Mouse (Mus musculus): Measurements from ENCODE around the gene Rgs3. TPM values are rescaled to one million over a fixed set of nuclear protein-coding genes. Genes with fewer than 3 reads are reported as not detected.

The Rgs3 gene
- polyA plus RNA-seq, 1 experiment from 2014 or later = 38.8 TPM

GRCm38 (mm10) chr4:62633243-62633642 is 73.6 kb downstream of the Rgs3 start:
- Histone ChIP-seq H3K36me3 (ENCODE audit: control insufficient read depth, insufficient read depth, low read length) (no peaks in the 10 kb centered on the region), H3K4me1 (ENCODE audit: control insufficient read depth, insufficient read depth, low read length) (peaks cover 23% of the 10 kb centered on the region), H3K9ac (ENCODE audit: low read depth, low read length) (no peak overlapping the region), H3K4me2 (ENCODE audit: low read depth, low read length) (no peak overlapping the region), H3K27me3 (replicated peaks; ENCODE audit: control insufficient read depth, insufficient read depth, low read length) (no peaks in the 10 kb centered on the region), H3K4me3 (ENCODE audit: low read depth, low read length) (no peak overlapping the region), H3K27ac (replicated peaks; ENCODE audit: low read depth, low read length) (no peak overlapping the region), H3K9me3 (ENCODE audit: control insufficient read depth, low read length) (no peaks in the 10 kb centered on the region)
- ATAC-seq (ENCODE audit: low read depth) = no peak
- no peak for DNase-seq (ENCODE audit: low spot score)
- 93% methylated on average over 4 of the region's 4 CpGs for WGBS

- ATAC-seq (ENCODE audit: low read depth) (peak; percentile 32), DNase-seq (ENCODE audit: low spot score) (no peak)
- Histone ChIP-seq H3K9me3 (ENCODE audit: control insufficient read depth, low read length) (no peaks in the 10 kb centered on the region), H3K27ac (replicated peaks; ENCODE audit: low read depth, low read length) (peak overlapping the region; percentile 36; the same call in 1 of the 2 replicates), H3K27me3 (replicated peaks; ENCODE audit: control insufficient read depth, insufficient read depth, low read length) (no peaks in the 10 kb centered on the region), H3K9ac (ENCODE audit: low read depth, low read length) (peak overlapping the region; percentile 38; the same call in 1 of the 2 replicates), H3K36me3 (ENCODE audit: control insufficient read depth, insufficient read depth, low read length) (no peaks in the 10 kb centered on the region), H3K4me3 (ENCODE audit: low read depth, low read length) (no peak overlapping the region), H3K4me1 (ENCODE audit: control insufficient read depth, insufficient read depth, low read length) (peaks cover 23% of the 10 kb centered on the region), H3K4me2 (ENCODE audit: low read depth, low read length) (no peak overlapping the region)
- WGBS = 34% methylated on average over 8 of the region's 13 CpGs
Observed at GRCm38 (mm10) chr4:62634054-62634591, 74.5 kb downstream of the Rgs3 start.

- Histone ChIP-seq H3K4me1 (ENCODE audit: control insufficient read depth, insufficient read depth, low read length) (peaks cover 23% of the 10 kb centered on the region), H3K4me2 (ENCODE audit: low read depth, low read length) (no peak overlapping the region)
- 82% methylated on average over 2 of the region's 2 CpGs for WGBS
Observed at GRCm38 (mm10) chr4:62634840-62635239, 75.2 kb downstream of the Rgs3 start.

GRCm38 (mm10) chr4:62636047-62636446 is 76.4 kb downstream of the Rgs3 start:
- Histone ChIP-seq H3K9me3 (ENCODE audit: control insufficient read depth, low read length) (no peaks in the 10 kb centered on the region), H3K4me3 (ENCODE audit: low read depth, low read length) (no peak overlapping the region), H3K36me3 (ENCODE audit: control insufficient read depth, insufficient read depth, low read length) (no peaks in the 10 kb centered on the region), H3K9ac (ENCODE audit: low read depth, low read length) (no peak overlapping the region), H3K4me1 (ENCODE audit: control insufficient read depth, insufficient read depth, low read length) (peaks cover 20% of the 10 kb centered on the region), H3K27me3 (replicated peaks; ENCODE audit: control insufficient read depth, insufficient read depth, low read length) (no peaks in the 10 kb centered on the region), H3K27ac (replicated peaks; ENCODE audit: low read depth, low read length) (no peak overlapping the region), H3K4me2 (ENCODE audit: low read depth, low read length) (no peak overlapping the region)
- 91% methylated on average over 6 of the region's 6 CpGs for WGBS
- ATAC-seq (ENCODE audit: low read depth) (no peak; the same call in 1 of the 2 replicates), DNase-seq (ENCODE audit: low spot score) (no peak)

More at GRCm38 (mm10) chr4:62634840-62635239, 75.2 kb downstream of the Rgs3 start:
- Histone ChIP-seq H3K27ac (replicated peaks; ENCODE audit: low read depth, low read length) (no peak overlapping the region), H3K9ac (ENCODE audit: low read depth, low read length) (no peak overlapping the region), H3K27me3 (replicated peaks; ENCODE audit: control insufficient read depth, insufficient read depth, low read length) (no peaks in the 10 kb centered on the region), H3K4me3 (ENCODE audit: low read depth, low read length) (no peak overlapping the region), H3K36me3 (ENCODE audit: control insufficient read depth, insufficient read depth, low read length) (no peaks in the 10 kb centered on the region), H3K9me3 (ENCODE audit: control insufficient read depth, low read length) (no peaks in the 10 kb centered on the region)
- no peak for ATAC-seq (ENCODE audit: low read depth)
- DNase-seq (ENCODE audit: low spot score) = no peak

- Histone ChIP-seq H3K9ac (ENCODE audit: low read depth, low read length) (no peak overlapping the region), H3K36me3 (ENCODE audit: control insufficient read depth, insufficient read depth, low read length) (no peaks in the 10 kb centered on the region), H3K9me3 (ENCODE audit: control insufficient read depth, low read length) (no peaks in the 10 kb centered on the region), H3K4me3 (ENCODE audit: low read depth, low read length) (no peak overlapping the region), H3K4me1 (ENCODE audit: control insufficient read depth, insufficient read depth, low read length) (peaks cover 23% of the 10 kb centered on the region), H3K27me3 (replicated peaks; ENCODE audit: control insufficient read depth, insufficient read depth, low read length) (no peaks in the 10 kb centered on the region), H3K4me2 (ENCODE audit: low read depth, low read length) (no peak overlapping the region), H3K27ac (replicated peaks; ENCODE audit: low read depth, low read length) (no peak overlapping the region)
- DNase-seq (ENCODE audit: low spot score) (no peak), ATAC-seq (ENCODE audit: low read depth) (no peak)
- WGBS = 58% methylated on average over 4 of the region's 4 CpGs
Observed at GRCm38 (mm10) chr4:62637856-62638604, 78.4 kb downstream of the Rgs3 start.

- Histone ChIP-seq H3K27me3 (replicated peaks; ENCODE audit: control insufficient read depth, insufficient read depth, low read length) (no peaks in the 10 kb centered on the region), H3K36me3 (ENCODE audit: control insufficient read depth, insufficient read depth, low read length) (no peaks in the 10 kb centered on the region), H3K4me1 (ENCODE audit: control insufficient read depth, insufficient read depth, low read length) (peaks cover 12% of the 10 kb centered on the region), H3K9me3 (ENCODE audit: control insufficient read depth, low read length) (no peaks in the 10 kb centered on the region), H3K4me3 (ENCODE audit: low read depth, low read length) (no peak overlapping the region), H3K27ac (replicated peaks; ENCODE audit: low read depth, low read length) (peak overlapping the region; percentile 41; the same call in 1 of the 2 replicates), H3K4me2 (ENCODE audit: low read depth, low read length) (no peak overlapping the region), H3K9ac (ENCODE audit: low read depth, low read length) (no peak overlapping the region; the same call in 1 of the 2 replicates)
- DNase-seq (ENCODE audit: low spot score) (no peak), ATAC-seq (ENCODE audit: low read depth) (no peak; the same call in 1 of the 2 replicates)
- 61% methylated on average over 15 of the region's 15 CpGs for WGBS
Observed at GRCm38 (mm10) chr4:62640496-62641229, 81.0 kb downstream of the Rgs3 start.

- Histone ChIP-seq H3K27me3 (replicated peaks; ENCODE audit: control insufficient read depth, insufficient read depth, low read length) (no peaks in the 10 kb centered on the region), H3K4me1 (ENCODE audit: control insufficient read depth, insufficient read depth, low read length) (peaks cover 12% of the 10 kb centered on the region), H3K9me3 (ENCODE audit: control insufficient read depth, low read length) (no peaks in the 10 kb centered on the region), H3K4me2 (ENCODE audit: low read depth, low read length) (no peak overlapping the region), H3K4me3 (ENCODE audit: low read depth, low read length) (no peak overlapping the region), H3K9ac (ENCODE audit: low read depth, low read length) (peak overlapping the region; percentile 38), H3K27ac (replicated peaks; ENCODE audit: low read depth, low read length) (peak overlapping the region; percentile 41; the same call in 1 of the 2 replicates), H3K36me3 (ENCODE audit: control insufficient read depth, insufficient read depth, low read length) (no peaks in the 10 kb centered on the region)
- ATAC-seq (ENCODE audit: low read depth) (peak; percentile 32; the same call in 1 of the 2 replicates), DNase-seq (ENCODE audit: low spot score) (no peak)
- 17% methylated on average over 11 of the region's 11 CpGs for WGBS
Observed at GRCm38 (mm10) chr4:62641230-62641589, 81.6 kb downstream of the Rgs3 start.

- peak overlapping the region; percentile 38; the same call in 1 of the 2 replicates for H3K9ac ChIP-seq (ENCODE audit: low read depth, low read length)
- no peaks in the 10 kb centered on the region for H3K9me3 ChIP-seq (ENCODE audit: control insufficient read depth, low read length)
- no peak for ATAC-seq (ENCODE audit: low read depth)
- H3K4me1 ChIP-seq (ENCODE audit: control insufficient read depth, insufficient read depth, low read length) = peaks cover 12% of the 10 kb centered on the region
- no peak overlapping the region for H3K4me2 ChIP-seq (ENCODE audit: low read depth, low read length)
- H3K27ac ChIP-seq (replicated peaks; ENCODE audit: low read depth, low read length) = peak overlapping the region; percentile 41; the same call in 1 of the 2 replicates
- no peaks in the 10 kb centered on the region for H3K36me3 ChIP-seq (ENCODE audit: control insufficient read depth, insufficient read depth, low read length)
- no peak for DNase-seq (ENCODE audit: low spot score)
- H3K4me3 ChIP-seq (ENCODE audit: low read depth, low read length) = no peak overlapping the region
- WGBS = 61% methylated on average over 3 of the region's 3 CpGs
- no peaks in the 10 kb centered on the region for H3K27me3 ChIP-seq (replicated peaks; ENCODE audit: control insufficient read depth, insufficient read depth, low read length)
Observed at GRCm38 (mm10) chr4:62641656-62642055, 82.0 kb downstream of the Rgs3 start.

All from embryonic facial prominence, embryonic 14.5 days (tissue).